Mouse (Mus musculus) stomach, postnatal 0 days (tissue): ENCODE results near the gene Mia2.

Source experiments
- CTCF ChIP-seq: IDR thresholded peaks from 2 replicates; pipeline ENCODE4 v1.5.1; 2016; ENCODE audit warnings: antibody characterized with exemption, low read depth, mild to moderate bottlenecking, moderate library complexity
- EP300 ChIP-seq: optimal IDR thresholded peaks from 2 replicates; pipeline ENCODE3; 2016; ENCODE audit warnings: antibody characterized with exemption

- TF ChIP-seq CTCF: no peak
- TF ChIP-seq EP300: no peak
Measured at GRCm38 (mm10) chr12:59117184-59117583, 21.6 kb downstream of the Mia2 start.
